Mouse (Mus musculus) regulatory T cell (primary cell): ENCODE data around the gene Zfp62.
"Not testable (repeated sequence)": the region's sequence is repeated elsewhere in the genome, so short reads cannot be mapped to it uniquely, and the experiment has no call there.

Experiments
- in situ Hi-C: fragments of 300-600 bp; cut with MboI, MseI; formaldehyde crosslinking; loops from one replicate; pipeline ENCODE4 v1.15.1; 2025; ENCODE audit warnings: high pct_unique_total_duplicates

Zfp62 gene

GRCm38 (mm10) chr11:49203129-49203768 is at the start of gene Zfp62:
Gene Zfp62, plus strand, starts transcription at chr11:49203292.
- in situ Hi-C loops = loop anchor here (5.0 kb wide), 1 partner anchor 44 kb away; no protein-coding TSS in a partner anchor

DNA sequence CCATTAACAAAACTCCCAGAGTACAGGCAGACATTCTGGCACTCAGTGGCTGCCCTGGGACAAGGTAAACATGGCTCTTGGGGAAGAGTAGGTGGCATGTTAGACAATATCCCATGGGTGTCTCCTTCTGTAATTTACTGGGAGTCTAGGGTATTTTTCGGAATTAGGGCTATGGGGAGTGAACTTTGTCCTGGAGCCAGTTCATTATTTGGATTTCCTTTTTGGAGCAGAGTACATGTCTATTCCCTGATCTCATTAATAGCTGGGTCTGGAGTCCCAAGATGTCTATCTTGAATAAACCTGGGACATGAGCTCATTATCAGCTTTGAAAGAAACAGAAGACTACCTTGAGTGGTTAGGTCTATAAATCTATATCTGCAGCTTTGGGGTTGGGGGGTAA is 49.0 kb upstream of the Zfp62 start, which contains the start of gene Olfr1394:
Olfr1394 (plus strand) TSS at position 301 of the 400 bp plus-strand sequence.
- in situ Hi-C loops = loop anchor here (10.0 to 25.0 kb wide), 2 partner anchors 258 to 609 kb away; partner anchors contain the start of gene Olfr1389

DNA sequence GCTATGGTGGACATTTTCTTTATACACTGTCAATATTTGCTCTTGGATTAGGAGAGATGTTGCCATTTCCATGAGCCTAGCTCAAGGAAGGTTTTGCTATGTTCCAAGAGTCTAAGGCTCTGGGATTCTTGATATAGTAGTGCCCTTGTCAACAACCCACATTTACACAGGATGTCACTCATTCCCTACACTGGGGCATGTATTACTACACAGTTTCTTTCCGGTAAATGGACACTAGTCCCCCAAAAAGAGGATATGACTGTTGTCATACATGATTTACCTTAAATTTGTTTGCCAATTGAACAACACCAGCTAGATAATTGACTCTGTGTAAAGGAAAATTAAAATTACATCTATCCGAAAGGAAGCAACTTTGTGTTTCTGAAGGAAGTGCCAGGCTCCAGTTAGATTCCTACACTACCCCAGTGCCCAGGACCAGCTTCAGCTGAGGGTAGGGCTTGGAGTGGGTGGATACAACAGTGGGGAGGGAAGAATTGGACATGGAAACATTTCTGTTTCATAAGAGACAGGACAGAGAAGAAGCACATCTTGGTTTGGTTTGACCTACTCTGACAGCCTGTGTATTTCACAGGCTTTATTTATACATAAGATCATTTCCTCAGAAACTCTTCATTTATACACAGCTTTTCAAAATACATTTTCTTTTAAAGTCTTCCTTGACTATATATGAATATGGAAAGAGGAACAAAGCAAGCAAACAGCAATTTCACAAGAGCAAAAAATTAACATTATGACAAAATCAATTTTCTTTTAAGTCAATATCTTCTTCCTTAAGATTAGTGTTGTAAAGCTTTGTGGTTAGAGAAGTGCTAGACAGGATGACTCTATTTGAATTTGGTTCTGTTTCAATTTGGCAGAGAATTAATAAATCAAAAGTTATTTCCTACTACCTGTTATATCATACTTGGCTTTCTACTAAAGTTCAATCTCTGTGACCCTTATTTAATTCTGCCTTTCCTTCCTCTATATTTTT is 46.0 kb upstream of the Zfp62 start:
- in situ Hi-C loops = loop anchor here (10.0 to 25.0 kb wide), 2 partner anchors 255 to 612 kb away; partner anchors contain the start of gene Olfr1389

DNA sequence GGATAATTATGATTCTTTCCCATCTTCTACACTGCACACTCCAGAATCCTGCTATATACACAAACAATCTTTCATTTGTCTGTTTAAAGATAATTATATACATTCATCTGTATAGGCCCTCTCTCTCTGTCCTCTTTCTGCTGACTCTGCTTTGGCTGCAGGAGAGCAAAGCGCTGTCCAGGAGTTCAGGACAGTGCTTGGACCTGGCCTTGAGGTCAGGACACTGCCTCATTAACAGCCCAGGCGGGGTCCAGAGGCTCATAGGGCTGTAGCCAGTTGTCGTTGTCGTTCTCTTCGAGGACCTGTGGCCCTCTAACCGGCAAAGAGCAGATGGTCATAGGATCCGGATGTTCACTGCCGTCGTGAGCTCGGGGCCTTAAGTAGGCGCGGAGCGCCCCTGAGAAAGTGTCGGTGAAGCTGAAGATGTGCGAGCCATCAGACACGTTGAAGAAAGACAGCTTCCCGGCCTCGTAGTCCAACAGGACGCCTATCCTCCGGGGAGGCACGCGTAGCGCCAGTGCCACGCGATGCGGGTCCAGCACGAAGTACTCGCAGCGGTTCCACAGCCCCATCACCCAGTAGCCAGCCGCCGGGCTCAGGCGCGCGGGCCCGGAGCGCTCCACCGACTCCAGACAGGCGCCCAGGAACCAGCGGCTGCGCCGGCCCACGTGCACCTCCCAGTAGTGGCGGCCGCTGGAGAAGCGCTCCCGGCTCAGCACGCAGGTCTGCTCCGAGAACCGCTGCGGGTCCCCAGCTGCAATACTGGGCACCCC is 34.1 kb upstream of the Zfp62 start:
- in situ Hi-C loops = loop anchor here (25.0 kb wide), 1 partner anchor 243 kb away; the partner anchor contains the start of gene Olfr1389

DNA sequence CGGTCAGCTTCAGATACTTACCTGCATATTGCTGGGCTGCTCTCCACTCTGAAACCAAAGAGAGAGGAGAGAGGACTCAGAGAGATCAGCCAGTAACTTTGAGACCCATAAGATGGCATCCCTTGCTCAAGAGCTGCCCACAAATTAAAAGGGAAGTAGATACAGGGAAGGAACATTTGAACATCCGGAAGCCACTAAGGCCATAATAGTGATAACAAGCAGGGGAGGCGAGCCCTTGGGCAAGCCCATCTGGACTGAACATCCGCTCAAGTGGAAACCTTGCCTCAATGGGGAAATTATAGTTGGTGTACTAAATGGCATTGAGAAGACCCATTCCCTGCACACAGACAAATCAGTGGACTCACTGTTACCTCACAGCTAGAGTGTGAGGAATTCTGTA is 32.5 kb upstream of the Zfp62 start:
- in situ Hi-C loops = loop anchor here (25.0 kb wide), 1 partner anchor 242 kb away; the partner anchor contains the start of gene Olfr1389

DNA sequence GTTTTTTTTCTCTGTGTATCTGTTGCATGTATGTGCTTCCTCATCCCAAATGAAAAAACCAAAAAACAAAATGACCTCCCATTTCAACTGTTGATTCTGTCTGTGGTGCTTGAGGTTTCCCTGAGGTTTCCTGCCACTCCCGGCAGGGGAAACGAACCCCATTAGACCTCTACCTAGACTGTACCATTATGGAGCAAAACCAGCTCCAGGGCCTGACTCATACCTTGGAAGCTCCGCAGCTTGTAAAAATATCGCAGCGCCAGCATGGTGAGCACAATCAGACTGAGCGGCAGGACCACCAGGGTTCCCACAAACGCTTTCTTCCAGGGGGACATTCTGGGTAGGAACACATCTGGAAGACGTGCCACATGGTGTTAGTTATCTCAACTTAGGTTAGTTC is 27.7 kb upstream of the Zfp62 start:
- in situ Hi-C loops = no loop called here

DNA sequence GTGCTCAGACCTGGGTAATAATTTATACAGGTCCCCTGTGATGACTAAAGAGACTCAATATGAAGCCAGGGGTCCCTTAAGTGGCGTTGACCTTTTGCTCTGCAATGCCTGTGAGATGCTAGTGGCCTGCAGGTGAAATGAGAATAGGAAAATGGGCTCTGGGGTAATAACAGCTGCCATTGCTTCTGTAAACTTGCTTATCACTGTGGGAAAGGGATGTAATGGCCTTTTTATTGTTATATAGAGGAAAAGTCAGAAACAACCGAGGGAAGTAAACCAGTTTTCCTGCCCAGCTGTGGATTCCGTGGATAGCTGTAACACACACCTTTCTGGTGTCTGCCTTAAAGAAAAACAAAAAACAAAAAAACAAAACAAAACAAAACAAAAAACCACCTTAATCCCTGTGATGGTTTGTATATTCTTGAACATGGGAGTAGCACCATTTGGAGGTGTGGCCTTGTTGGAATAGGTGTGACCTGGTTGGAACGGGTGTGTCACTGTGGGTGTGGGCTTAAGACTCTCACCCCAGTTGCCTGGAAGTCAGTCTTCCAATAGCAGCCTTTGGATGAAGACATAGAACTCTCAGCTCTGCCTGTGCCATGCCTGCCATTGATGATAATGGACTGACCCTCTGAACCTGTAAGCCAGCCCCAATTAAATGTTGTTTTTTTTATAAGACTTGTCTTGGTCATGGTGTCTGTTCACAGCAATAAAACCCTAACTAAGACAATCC is 26.9 kb upstream of the Zfp62 start:
- in situ Hi-C loops = not testable (repeated sequence)

DNA sequence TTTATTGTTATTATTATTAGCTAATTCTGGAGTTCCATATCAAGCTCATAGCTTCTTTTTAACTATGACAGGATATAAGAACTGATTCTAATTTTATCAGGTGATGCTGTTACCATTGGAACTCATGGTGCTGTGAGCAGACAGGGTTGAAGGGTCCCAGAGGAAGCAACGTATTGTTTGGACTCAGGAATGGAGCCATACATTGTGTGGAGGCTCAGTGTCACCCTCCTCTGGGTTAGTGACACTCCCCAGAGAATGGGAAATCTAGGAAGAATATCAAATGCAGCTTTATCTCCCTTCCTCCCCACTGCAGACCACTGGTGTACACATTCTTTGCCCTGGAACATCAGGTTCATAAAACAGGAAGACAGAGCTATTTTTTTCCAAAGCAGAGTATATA is 19.9 kb upstream of the Zfp62 start:
- in situ Hi-C loops = no loop called here

- in situ Hi-C loops = loop anchor here (5.0 kb wide), 2 partner anchors 69 to 81 kb away; no protein-coding TSS in a partner anchor
These were observed 16.6 kb upstream of the Zfp62 start for GRCm38 (mm10) chr11:49186452-49186851.

DNA sequence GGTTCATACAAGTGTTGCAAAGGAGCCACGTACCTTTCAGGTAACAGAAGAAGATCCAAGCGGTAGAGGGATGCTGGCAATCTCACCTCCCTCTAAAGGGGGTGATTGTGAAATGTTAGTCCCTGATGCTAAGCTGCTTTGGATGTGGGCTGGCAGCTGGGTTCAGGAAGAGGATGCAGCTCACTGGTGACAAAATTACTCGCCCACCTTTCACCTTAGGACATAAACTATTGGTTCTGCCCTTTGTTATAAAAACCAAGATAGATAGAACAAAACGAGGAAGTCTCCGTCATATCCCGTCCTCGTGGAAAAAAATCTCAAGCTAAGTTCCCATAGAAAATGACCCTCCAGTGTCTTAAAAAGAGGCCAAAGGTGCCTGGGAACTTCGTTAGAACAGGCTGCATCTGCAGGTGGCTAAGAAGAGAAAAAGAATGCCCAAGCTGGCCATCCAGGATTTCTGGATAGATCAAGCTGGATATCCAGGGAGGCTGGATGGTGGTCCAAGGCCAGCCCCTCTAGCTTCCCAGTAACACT is 16.1 kb upstream of the Zfp62 start, which contains the start of gene Btnl9:
Btnl9 (minus strand) TSS at position 205 of the 534 bp plus-strand sequence.
- in situ Hi-C loops = loop anchor here (5.0 kb wide), 2 partner anchors 70 to 80 kb away; no protein-coding TSS in a partner anchor

GRCm38 (mm10) chr11:49187701-49188100 is 15.4 kb upstream of the Zfp62 start:
- in situ Hi-C loops = loop anchor here (5.0 kb wide), 2 partner anchors 70 to 80 kb away; no protein-coding TSS in a partner anchor

GRCm38 (mm10) chr11:49189737-49190136 is 13.4 kb upstream of the Zfp62 start:
- in situ Hi-C loops = loop anchor here (5.0 kb wide), 2 partner anchors 72 to 78 kb away; no protein-coding TSS in a partner anchor

DNA sequence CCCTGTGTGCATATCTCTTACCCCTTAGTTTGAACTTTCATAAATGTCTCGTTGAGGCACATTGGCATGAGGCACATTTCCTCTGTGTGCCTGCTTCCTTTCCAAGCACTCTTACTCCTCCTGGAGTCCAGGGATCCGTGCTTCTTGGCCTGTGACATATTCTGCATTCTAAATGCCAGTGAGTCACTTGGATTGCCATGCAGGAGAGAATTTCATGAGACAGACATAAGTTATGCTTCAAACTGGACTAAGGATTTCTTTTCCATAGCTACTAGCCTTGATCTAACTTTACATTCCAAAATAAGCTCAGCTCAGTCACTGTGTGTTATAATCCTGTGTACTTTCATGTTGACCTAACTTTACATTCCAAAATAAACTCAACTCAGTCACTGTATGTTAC is 12.0 kb upstream of the Zfp62 start:
- in situ Hi-C loops = no loop called here

DNA sequence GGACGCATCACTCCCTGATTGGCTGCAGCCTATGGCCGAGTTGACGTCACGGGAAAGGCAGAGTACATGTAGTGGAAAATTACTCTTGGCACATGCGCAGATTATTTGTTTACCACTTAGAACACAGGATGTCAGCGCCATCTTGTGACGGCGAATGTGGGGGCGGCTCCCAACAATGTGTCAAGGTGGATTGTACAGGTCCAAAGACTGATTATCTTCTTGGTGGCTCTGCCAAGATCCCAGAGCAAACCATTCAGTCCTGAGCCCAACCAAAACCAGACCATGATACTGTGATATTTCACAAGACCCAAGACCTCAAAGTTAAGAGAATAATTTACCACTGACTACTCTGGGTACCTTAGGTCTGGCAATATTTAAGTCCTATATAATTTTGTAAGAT is 8.3 kb upstream of the Zfp62 start:
- in situ Hi-C loops = not testable (repeated sequence)

DNA sequence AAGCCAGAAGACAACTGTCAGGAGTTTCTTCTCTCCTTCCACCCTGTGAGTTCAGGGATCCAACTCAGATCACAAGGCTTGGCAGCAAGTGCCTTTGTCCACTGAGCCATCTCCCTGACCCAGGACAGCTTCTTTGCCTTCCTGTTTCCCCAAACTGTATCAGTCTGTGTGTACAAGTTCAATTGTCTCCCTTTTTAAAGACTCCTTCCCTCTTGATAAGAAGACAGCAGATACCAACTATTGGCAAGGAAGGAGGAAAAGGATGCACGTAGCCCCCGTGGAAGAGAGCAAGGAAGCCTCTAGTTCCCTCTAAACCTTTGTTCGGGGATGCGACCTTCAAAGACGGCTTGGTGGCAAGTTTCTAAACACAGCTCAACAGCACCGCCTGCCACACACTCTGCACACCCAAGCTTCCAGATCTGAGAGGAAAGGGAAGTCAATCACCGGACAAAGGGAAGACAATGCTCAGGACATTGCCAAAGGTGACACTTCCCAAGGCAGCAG is 7.2 kb upstream of the Zfp62 start:
- in situ Hi-C loops = no loop called here

DNA sequence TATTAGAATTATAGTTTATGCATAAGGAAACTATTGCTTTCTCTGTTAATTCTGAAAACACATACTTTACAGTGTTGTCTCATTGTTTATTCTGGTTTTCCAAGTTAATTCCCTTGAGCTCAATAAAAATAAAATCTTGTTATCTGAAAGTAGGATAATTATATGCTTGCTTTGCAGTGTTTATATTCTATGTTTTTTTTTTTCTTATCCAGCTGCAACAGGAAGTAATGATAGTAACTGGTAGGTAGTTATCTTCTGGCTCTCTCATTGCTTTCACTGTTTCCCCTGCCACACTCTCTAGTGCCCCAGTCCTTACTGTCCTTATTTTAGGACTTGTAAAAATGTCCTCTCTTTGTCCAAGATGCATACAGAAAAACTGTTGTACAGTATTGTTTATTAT is 2.4 kb upstream of the Zfp62 start:
- in situ Hi-C loops = loop anchor here (5.0 kb wide), 1 partner anchor 47 kb away; no protein-coding TSS in a partner anchor

DNA sequence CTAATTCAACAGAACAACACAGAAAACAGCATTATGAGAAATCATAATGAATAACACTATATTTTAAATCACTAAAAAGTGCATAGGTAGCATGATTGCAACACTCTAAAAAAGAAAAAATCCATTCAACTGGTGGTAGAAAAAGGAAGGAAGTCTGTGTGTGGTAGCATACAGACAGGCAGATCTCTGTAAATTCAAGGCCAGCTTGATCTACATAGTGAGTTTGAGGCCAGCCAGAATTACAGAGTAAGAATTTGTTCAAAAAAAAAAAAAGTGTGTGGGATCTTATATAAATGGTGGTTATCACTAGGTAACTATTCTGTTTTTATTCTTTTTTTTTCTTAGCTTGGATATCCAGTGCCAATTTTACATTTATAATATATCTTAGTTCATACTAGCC is 1.9 kb upstream of the Zfp62 start:
- in situ Hi-C loops = loop anchor here (5.0 kb wide), 1 partner anchor 46 kb away; no protein-coding TSS in a partner anchor

DNA sequence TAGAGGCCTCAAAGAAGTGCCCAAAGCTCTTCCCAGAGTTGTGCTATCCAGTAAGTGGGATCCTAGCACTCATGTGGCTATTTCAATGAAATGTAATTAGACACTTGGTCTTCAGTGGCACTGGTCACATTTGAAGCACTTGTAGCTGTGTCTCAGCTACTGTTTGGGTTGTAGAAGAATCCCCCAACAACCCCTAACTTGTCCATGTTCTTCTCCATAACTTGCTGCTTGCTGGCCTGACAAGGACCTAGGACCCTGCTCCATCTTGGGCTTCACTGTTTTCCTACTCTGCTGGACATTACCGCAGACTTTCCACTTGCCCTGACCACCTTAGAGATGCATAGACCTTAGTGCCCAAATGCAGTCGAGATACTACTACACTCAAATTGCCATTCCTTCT is 1.0 kb upstream of the Zfp62 start:
- in situ Hi-C loops = loop anchor here (5.0 kb wide), 1 partner anchor 45 kb away; no protein-coding TSS in a partner anchor

DNA sequence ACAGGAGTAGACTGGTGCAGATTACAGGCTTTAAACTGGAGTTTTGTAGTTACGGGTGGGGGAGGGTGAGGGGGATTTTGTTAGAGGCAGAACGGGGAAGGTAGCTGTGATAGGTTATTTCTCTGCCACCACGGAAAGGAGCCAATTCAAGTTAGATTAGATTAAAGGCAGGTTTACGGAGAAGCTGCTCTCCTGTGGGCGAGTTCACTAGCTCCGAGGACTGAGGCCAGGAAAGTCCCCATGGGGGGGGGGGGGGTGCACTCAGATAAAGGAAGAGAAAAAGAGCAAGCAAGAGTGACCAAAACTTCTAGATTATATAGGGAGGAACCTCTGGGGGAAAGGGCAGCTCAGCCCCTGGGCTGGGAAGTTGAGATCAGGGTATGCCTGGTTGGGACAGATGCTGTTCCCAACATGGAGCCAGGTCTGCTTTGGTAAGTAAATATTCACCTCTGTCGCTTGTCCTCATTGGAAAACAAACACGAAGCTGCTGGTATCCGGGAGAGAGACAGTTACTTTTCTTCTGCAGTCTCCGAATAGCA is 500 bp upstream of the Zfp62 start:
- in situ Hi-C loops = loop anchor here (5.0 kb wide), 1 partner anchor 45 kb away; no protein-coding TSS in a partner anchor
